Mouse (Mus musculus) hindbrain, postnatal 0 days (tissue): Measurements from ENCODE around the gene Cela1. TPM values are rescaled to one million over a fixed set of nuclear protein-coding genes. Genes with fewer than 3 reads are reported as not detected.

Experiments
- ATAC-seq: fragments of 200-750 bp; cut with Nextera tagmentation; 2 replicates; pipeline ENCODE4 v1.8.0; 2017; ENCODE audit warnings: mild to moderate bottlenecking, moderate TSS enrichment, moderate library complexity
- DNase-seq: peaks from one replicate; pipeline ENCODE4 v3.0.0-alpha.2; 2015; ENCODE audit warnings: low spot score
- H3K27ac ChIP-seq: fragments of 300-500 bp; sonication (generic); 2 replicates; pipeline ENCODE4 v1.5.1; 2014; ENCODE audit warnings: mild to moderate bottlenecking
- H3K27me3 ChIP-seq: fragments of 300-500 bp; sonication (generic); 2 replicates; pipeline ENCODE4 v1.6.1; 2014; ENCODE audit warnings: low read length, mixed read lengths; ENCODE audit not compliant: insufficient read depth
- H3K36me3 ChIP-seq: fragments of 300-500 bp; sonication (generic); 2 replicates; pipeline ENCODE4 v1.6.1; 2014; ENCODE audit warnings: low read length, mixed read lengths; ENCODE audit not compliant: insufficient read depth
- H3K4me1 ChIP-seq: fragments of 300-500 bp; sonication (generic); 2 replicates; pipeline ENCODE4 v1.6.1; 2014; ENCODE audit warnings: antibody characterized with exemption, low read length, mixed read lengths; ENCODE audit not compliant: insufficient read depth
- H3K4me2 ChIP-seq: fragments of 300-500 bp; sonication (generic); 2 replicates; pipeline ENCODE4 v1.6.1; 2014; ENCODE audit warnings: low read depth, mild to moderate bottlenecking, low read length, moderate library complexity, mixed read lengths
- H3K4me3 ChIP-seq: fragments of 300-500 bp; sonication (generic); 2 replicates; pipeline ENCODE4 v1.5.1; 2014; ENCODE audit warnings: low read length
- H3K9ac ChIP-seq: fragments of 300-500 bp; sonication (generic); replicated peaks from 2 replicates; pipeline ENCODE4 v1.6.1; 2014; ENCODE audit warnings: mild to moderate bottlenecking, low read length, moderate library complexity, mixed read lengths
- H3K9me3 ChIP-seq: fragments of 300-500 bp; sonication (generic); 2 replicates; pipeline ENCODE4 v1.6.1; 2016; ENCODE audit warnings: low read length, mixed read lengths
- CTCF ChIP-seq: IDR thresholded peaks from 2 replicates; pipeline ENCODE4 v1.5.1; 2016; ENCODE audit warnings: antibody characterized with exemption, control low read depth, low read depth
- WGBS: fragments of 180-500 bp; shearing (Covaris S2); extraction: QIAGEN DNeasy Blood & Tissue Kit; methylation state at CpG from one replicate; pipeline ENCODE4 v1.1.7; 2014; 5-methylcytosine and 5-hydroxymethylcytosine counted together
- polyA plus RNA-seq: library from polyadenylated mRNA; unstranded; fragments of >200 nt; fragmentation: Nextera tagmentation; extraction: Ambion mirVana; gene quantifications from 2 replicates; pipeline ENCODE4 v1.2.1, GENCODE M21; 2015
- total RNA-seq: library from RNA; depleted of rRNA; stranded (reverse); fragments of >200 nt; gene quantifications from 2 replicates; pipeline ENCODE4 v1.2.3, GENCODE M21; 2014

The Cela1 gene
- total and polyA plus RNA-seq, 2 experiments from 2014 or later = 1.8 to 3.1 TPM

DNA sequence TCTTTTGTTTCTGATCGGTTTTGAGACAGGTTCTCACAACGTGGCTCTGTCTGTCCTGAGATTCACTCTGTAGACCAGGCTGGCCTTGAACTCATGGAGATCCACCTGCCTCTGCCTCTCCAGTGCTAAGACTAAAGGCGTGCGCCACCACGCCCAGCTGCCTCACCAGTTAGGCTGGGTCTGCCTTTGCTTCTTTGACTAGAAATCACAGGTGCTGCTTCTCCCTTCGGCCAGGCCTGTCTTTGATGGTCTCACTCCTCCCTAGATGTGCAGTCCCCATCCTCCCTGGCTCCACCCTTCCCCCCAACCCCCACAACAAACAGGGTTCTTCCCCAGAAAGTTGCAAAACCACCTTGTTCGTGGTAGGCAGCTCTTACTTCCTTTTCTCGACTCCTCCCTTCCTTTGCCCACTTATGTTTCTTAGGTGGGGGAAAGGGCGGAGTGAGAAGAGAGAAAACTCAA is 22.9 kb downstream of the Cela1 start:
- Histone ChIP-seq H3K4me2 (no peak overlapping the region), H3K9ac (no peak overlapping the region), H3K4me3 (no peak overlapping the region), H3K27me3 (0 out of 2 replicates have a peak, but pooled peaks cover 2% of the 10 kb centered on the region), H3K27ac (no peak overlapping the region), H3K9me3 (no peaks in the 10 kb centered on the region), H3K36me3 (no peaks in the 10 kb centered on the region), H3K4me1 (no peaks in the 10 kb centered on the region)
- WGBS = 80% methylated on average over 9 of the region's 9 CpGs
- TF ChIP-seq CTCF = no peak
- DNase-seq (no peak), ATAC-seq (no peak)

DNA sequence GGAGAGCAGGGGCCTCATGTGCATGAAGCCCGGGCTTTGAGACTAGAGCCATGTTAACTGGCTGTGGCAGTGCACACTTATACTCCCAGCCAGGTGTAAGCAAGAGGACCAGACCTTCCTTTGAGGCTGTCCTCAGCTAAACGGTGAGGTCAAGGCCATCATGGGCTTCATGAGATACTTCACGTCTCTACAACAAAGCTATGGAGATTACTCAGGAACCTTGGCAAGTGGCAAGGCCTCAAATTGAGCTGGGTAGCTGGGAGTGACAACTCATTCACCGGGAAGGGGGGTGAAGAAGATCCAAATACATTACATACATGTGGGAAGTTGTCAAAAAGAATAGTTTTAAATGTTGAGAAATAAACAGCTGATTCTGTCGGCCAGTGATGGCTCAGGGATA is 26.9 kb downstream of the Cela1 start:
- Histone ChIP-seq H3K27ac (no peak overlapping the region), H3K9me3 (no peaks in the 10 kb centered on the region), H3K36me3 (no peaks in the 10 kb centered on the region), H3K9ac (no peak overlapping the region), H3K27me3 (no peaks in the 10 kb centered on the region), H3K4me1 (no peaks in the 10 kb centered on the region), H3K4me2 (no peak overlapping the region), H3K4me3 (no peak overlapping the region)
- WGBS = 87% methylated on average over 5 of the region's 5 CpGs
- DNase-seq (no peak), ATAC-seq (no peak)
- TF ChIP-seq CTCF = no peak

DNA sequence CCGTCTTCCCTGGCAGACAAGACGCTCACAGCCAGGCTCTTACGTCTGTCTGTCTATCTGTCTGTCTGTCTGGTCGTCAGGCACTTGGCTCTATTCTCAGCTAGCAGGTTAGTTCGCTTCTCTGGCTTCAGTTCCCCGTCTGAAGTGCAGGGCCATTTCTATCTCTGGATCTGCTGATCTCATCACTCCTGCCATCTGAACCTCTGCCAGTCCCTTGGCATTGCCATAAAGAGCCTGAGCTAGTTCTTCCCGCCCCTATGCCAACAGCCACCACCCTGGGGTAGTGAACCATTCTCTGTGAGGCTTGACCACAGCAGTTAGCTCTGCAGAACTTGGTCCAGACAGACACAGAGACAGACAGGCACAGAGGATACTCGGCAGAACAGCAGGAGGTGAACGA is 27.4 kb downstream of the Cela1 start:
- peak; percentile 23 for DNase-seq
- TF ChIP-seq CTCF = no peak
- no peak overlapping the region for H3K27ac ChIP-seq
- no peak for ATAC-seq
- H3K9me3 ChIP-seq = no peaks in the 10 kb centered on the region
- H3K36me3 ChIP-seq = no peaks in the 10 kb centered on the region
- H3K4me3 ChIP-seq = no peak overlapping the region
- H3K4me2 ChIP-seq = no peak overlapping the region
- H3K4me1 ChIP-seq = no peaks in the 10 kb centered on the region
- no peaks in the 10 kb centered on the region for H3K27me3 ChIP-seq
- 68% methylated on average over 9 of the region's 9 CpGs for WGBS
- no peak overlapping the region for H3K9ac ChIP-seq

DNA sequence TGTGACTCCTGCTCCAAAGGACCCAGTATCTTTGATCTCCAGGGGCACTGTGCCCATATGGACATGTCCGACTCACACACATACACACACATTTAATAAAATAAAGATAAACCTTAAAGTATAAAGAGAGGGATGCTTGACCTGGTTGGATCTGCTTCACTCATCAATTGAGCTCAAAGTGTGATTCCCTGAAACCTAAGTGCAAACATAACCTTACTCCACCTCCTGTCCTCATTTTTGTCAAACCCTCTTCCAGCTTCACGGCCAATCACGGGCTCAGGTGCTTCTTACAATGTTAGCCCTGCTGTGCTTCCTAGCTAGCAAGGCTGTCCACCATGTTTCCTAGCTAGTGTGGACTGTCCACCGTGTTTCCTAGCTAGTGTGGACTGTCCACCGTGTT is 32.5 kb downstream of the Cela1 start:
- Histone ChIP-seq H3K4me3 (no peak overlapping the region), H3K27me3 (no peaks in the 10 kb centered on the region), H3K9me3 (no peaks in the 10 kb centered on the region), H3K9ac (no peak overlapping the region), H3K4me2 (no peak overlapping the region), H3K36me3 (no peaks in the 10 kb centered on the region), H3K4me1 (no peaks in the 10 kb centered on the region), H3K27ac (no peak overlapping the region)
- no peak for ATAC-seq
- DNase-seq = no peak
- WGBS = 84% methylated on average over 5 of the region's 5 CpGs
- no peak for TF ChIP-seq CTCF

DNA sequence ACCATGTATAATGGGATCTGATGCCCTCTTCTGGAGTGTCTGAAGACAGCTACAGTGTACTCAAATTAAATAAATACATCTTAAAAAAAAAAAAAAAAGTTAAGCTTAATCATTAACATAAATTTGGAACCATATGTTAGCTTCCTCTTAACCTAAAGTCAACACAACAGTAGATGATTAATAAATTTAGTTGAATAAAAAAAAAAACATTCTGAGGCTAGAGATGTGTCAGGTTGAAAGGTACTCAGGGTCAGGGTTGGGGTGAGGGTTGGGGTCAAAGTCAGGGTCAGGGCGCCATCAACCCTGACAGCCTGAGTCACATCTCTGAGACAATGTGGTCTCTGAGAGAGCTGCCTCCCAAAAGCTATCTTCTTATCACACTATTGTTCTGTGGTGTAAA is 33.5 kb downstream of the Cela1 start:
- no peaks in the 10 kb centered on the region for H3K4me1 ChIP-seq
- DNase-seq (no peak), ATAC-seq (no peak)
- H3K27ac ChIP-seq = no peak overlapping the region
- WGBS = 89% methylated on average over 1 of the region's 1 CpGs
- H3K27me3 ChIP-seq = no peaks in the 10 kb centered on the region
- no peaks in the 10 kb centered on the region for H3K9me3 ChIP-seq
- no peaks in the 10 kb centered on the region for H3K36me3 ChIP-seq
- no peak overlapping the region for H3K9ac ChIP-seq
- TF ChIP-seq CTCF = no peak
- no peak overlapping the region for H3K4me2 ChIP-seq
- no peak overlapping the region for H3K4me3 ChIP-seq

DNA sequence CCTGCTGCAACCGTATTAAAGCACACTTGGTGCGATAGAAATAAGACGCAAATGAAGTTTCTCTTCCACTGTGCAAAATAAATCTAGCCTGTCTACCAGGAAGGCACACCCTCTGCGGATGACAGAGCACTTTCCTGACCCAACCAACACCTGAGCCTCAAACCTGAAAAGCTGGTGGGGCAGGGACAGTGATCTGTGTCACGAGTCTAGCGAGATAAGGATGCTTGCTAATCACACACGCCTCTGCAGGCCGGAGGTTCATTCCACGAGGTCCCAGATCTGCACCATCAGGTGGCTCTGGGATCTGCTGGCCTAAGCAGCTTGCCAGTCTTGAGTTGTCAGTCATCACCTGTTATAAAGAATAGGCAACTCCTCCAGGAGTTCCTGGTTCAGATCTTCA is 36.1 kb downstream of the Cela1 start:
- TF ChIP-seq CTCF = no peak
- no peak overlapping the region for H3K27ac ChIP-seq
- ATAC-seq (no peak), DNase-seq (no peak)
- no peaks in the 10 kb centered on the region for H3K4me1 ChIP-seq
- H3K36me3 ChIP-seq = no peaks in the 10 kb centered on the region
- H3K27me3 ChIP-seq = no peaks in the 10 kb centered on the region
- no peaks in the 10 kb centered on the region for H3K9me3 ChIP-seq
- H3K4me2 ChIP-seq = no peak overlapping the region
- no peak overlapping the region for H3K4me3 ChIP-seq
- 85% methylated on average over 9 of the region's 9 CpGs for WGBS
- no peak overlapping the region for H3K9ac ChIP-seq

DNA sequence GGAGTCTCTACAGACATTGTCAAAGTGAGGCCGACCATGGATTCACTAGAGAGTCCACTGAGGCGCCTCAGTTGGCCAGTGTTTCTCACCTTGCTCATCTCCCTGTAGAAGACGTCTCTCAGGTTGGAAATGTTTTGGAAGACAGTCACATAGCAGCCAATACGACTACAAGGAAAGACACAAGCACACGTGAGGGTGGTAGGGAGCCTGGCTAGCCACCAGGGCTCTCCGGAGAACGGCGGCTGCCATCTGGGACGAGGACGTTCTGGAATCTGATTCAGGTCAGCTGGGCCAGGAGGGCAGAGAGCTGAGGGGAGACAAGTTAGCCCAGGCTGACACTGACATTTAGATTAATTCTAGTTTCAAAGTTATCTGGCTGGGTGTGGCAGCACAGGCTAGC is 37.6 kb downstream of the Cela1 start:
- WGBS = 83% methylated on average over 10 of the region's 10 CpGs
- no peaks in the 10 kb centered on the region for H3K4me1 ChIP-seq
- ATAC-seq = no peak

More for the DNA sequence above, 37.6 kb downstream of the Cela1 start:
- Histone ChIP-seq H3K4me3 (no peak overlapping the region), H3K36me3 (no peaks in the 10 kb centered on the region), H3K4me2 (no peak overlapping the region), H3K9ac (no peak overlapping the region), H3K27me3 (no peaks in the 10 kb centered on the region), H3K9me3 (no peaks in the 10 kb centered on the region), H3K27ac (no peak overlapping the region)
- TF ChIP-seq CTCF = no peak
- DNase-seq = no peak
